Mouse (Mus musculus): ENCODE measurements around the gene Psg20. TPM values are rescaled to one million over a fixed set of nuclear protein-coding genes. Genes with fewer than 3 reads are reported as not detected.
"Not testable (repeated sequence)": the region's sequence is repeated elsewhere in the genome, so short reads cannot be mapped to it uniquely, and the experiment has no call there.

Psg20 gene
- total and polyA plus RNA-seq, 3 experiments = not detected

GRCm38 (mm10) chr7:18733111-18733510, 47.1 kb upstream of the Psg20 start:
- TF ChIP-seq ZKSCAN1 (IDR thresholded peaks at IDR 0.05; ENCODE audit: low read depth, low read length) (no peak), MYC (IDR thresholded peaks at IDR 0.05; ENCODE audit: low read depth, low read length) (no peak), ZMIZ1 (IDR thresholded peaks at IDR 0.05; ENCODE audit: low read depth, low read length) (no peak), HCFC1 (IDR thresholded peaks at IDR 0.05; ENCODE audit: low read depth, low read length) (no peak), MAX (IDR thresholded peaks at IDR 0.05; ENCODE audit: low read length) (no peak), RAD21 (IDR thresholded peaks at IDR 0.05; ENCODE audit: low read depth, low read length) (no peak), CTCF (IDR thresholded peaks at IDR 0.05 in 2 of 3, conservative IDR thresholded peaks at IDR 0.05 in 1 of 3; ENCODE audit: control insufficient read depth in 1 of 3, insufficient read depth in 1 of 3, low read depth in 2 of 3, low read length in 3 of 3, poor library complexity in 1 of 3, severe bottlenecking in 1 of 3) (no peak), NRF1 (IDR thresholded peaks at IDR 0.05; ENCODE audit: insufficient read depth, low read depth, low read length, poor library complexity, severe bottlenecking) (no peak), POLR2AphosphoS2 (IDR thresholded peaks at IDR 0.05; ENCODE audit: low read length) (no peak), MEF2A (IDR thresholded peaks at IDR 0.05; ENCODE audit: extremely low read depth, insufficient replicate concordance, low read depth, low read length, poor library complexity, severe bottlenecking) (no peak), CHD2 (IDR thresholded peaks at IDR 0.05; ENCODE audit: low read length) (no peak), TCF12 (IDR thresholded peaks at IDR 0.05; ENCODE audit: low read depth, low read length) (no peak), USF2 (IDR thresholded peaks at IDR 0.05; ENCODE audit: borderline replicate concordance in 1 of 2, insufficient read depth in 1 of 2, low read depth in 1 of 2, low read length in 2 of 2) (no peak), SIN3A (IDR thresholded peaks at IDR 0.05; ENCODE audit: low read length) (no peak), RCOR1 (IDR thresholded peaks at IDR 0.05; ENCODE audit: low read depth, low read length) (no peak)
- no peaks in the 10 kb centered on the region for H3K9me3 ChIP-seq (replicated peaks; ENCODE audit: insufficient read depth, low read length)
- H3K27ac ChIP-seq (ENCODE audit: control insufficient read depth, low read depth, low read length) = no peak overlapping the region
- H3K27me3 ChIP-seq (ENCODE audit: control insufficient read depth in 1 of 2, insufficient read depth in 2 of 2, low read length in 2 of 2) = no peaks in the 10 kb centered on the region
- H3K36me3 ChIP-seq (ENCODE audit: control insufficient read depth in 1 of 2, insufficient read depth in 2 of 2, low read length in 2 of 2) = no peaks in the 10 kb centered on the region
- no peaks in the 10 kb centered on the region for H3K4me1 ChIP-seq (ENCODE audit: control insufficient read depth in 1 of 2, insufficient read depth in 2 of 2, low read length in 2 of 2)
- no peaks in the 10 kb centered on the region for H3K79me2 ChIP-seq (ENCODE audit: control insufficient read depth, insufficient read depth, low read length, poor library complexity)
- H3K4me3 ChIP-seq (ENCODE audit: control insufficient read depth in 1 of 2, insufficient read depth in 1 of 2, low read depth in 2 of 2, low read length in 2 of 2) = no peak overlapping the region
- no peak overlapping the region for H3K9ac ChIP-seq (ENCODE audit: control insufficient read depth, low read depth, low read length, poor library complexity, severe bottlenecking)
- no peak for DNase-seq (ENCODE audit: low read depth, low spot score)

- TF ChIP-seq MXI1 (IDR thresholded peaks at IDR 0.05; ENCODE audit: low read depth, low read length) (no peak), TAL1 (IDR thresholded peaks at IDR 0.05; ENCODE audit: low read length) (no peak), POLR2A (IDR thresholded peaks at IDR 0.05; ENCODE audit: control insufficient read depth in 1 of 2, insufficient read depth in 1 of 2, low read depth in 1 of 2, low read length in 2 of 2, poor library complexity in 1 of 2) (no peak), CHD1 (IDR thresholded peaks at IDR 0.05; ENCODE audit: low read depth, low read length) (no peak), MYB (IDR thresholded peaks at IDR 0.05; ENCODE audit: low read depth, low read length) (no peak), MYC (IDR thresholded peaks at IDR 0.05; ENCODE audit: low read depth, low read length) (no peak), MAX (IDR thresholded peaks at IDR 0.05; ENCODE audit: low read length) (no peak), USF2 (IDR thresholded peaks at IDR 0.05; ENCODE audit: borderline replicate concordance in 1 of 2, insufficient read depth in 1 of 2, low read depth in 1 of 2, low read length in 2 of 2) (no peak), RCOR1 (IDR thresholded peaks at IDR 0.05; ENCODE audit: low read depth, low read length) (no peak), ZC3H11A (IDR thresholded peaks at IDR 0.05; ENCODE audit: low read depth, low read length) (no peak), SMC3 (IDR thresholded peaks at IDR 0.05; ENCODE audit: low read depth, low read length) (no peak), GABPA (IDR thresholded peaks at IDR 0.05; ENCODE audit: low read depth, low read length) (no peak), GATA1 (IDR thresholded peaks at IDR 0.05; ENCODE audit: low read depth, low read length) (no peak)
- Histone ChIP-seq H3K4me1 (ENCODE audit: control insufficient read depth in 1 of 2, insufficient read depth in 2 of 2, low read length in 2 of 2) (no peaks in the 10 kb centered on the region), H3K27me3 (ENCODE audit: control insufficient read depth in 1 of 2, insufficient read depth in 2 of 2, low read length in 2 of 2) (no peaks in the 10 kb centered on the region), H3K27ac (ENCODE audit: control insufficient read depth, low read depth, low read length) (no peak overlapping the region), H3K4me3 (ENCODE audit: control insufficient read depth in 1 of 2, insufficient read depth in 1 of 2, low read depth in 2 of 2, low read length in 2 of 2) (no peak overlapping the region), H3K36me3 (ENCODE audit: control insufficient read depth in 1 of 2, insufficient read depth in 2 of 2, low read length in 2 of 2) (no peaks in the 10 kb centered on the region), H3K79me2 (ENCODE audit: control insufficient read depth, insufficient read depth, low read length, poor library complexity) (no peaks in the 10 kb centered on the region), H3K9me3 (replicated peaks; ENCODE audit: insufficient read depth, low read length) (no peaks in the 10 kb centered on the region), H3K9ac (ENCODE audit: control insufficient read depth, low read depth, low read length, poor library complexity, severe bottlenecking) (no peak overlapping the region)
- no peak for DNase-seq (ENCODE audit: low read depth, low spot score)
These were observed 42.4 kb upstream of the Psg20 start for GRCm38 (mm10) chr7:18728391-18728790.

DNA sequence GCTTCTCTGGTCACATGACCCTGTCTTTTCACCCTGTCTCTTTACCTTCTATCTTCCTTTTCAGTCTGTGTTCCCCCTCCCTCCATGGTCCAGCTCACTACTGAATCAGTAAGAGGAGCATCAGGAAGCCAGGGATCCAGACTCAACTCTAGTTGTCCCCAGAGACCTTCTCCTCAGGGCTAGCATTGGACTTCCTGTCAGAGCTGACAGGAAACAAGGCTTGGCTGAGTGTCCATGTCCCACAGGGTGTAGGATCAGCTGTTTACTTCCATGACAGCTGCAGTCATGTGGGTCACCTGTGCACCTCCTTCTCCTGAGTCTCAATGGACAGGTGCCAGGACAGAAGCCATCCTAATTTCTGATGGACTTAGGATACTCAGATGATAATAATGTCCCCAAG, 39.9 kb upstream of the Psg20 start:
- DNase-seq (ENCODE audit: low read depth, low spot score); H3K9me3 ChIP-seq (replicated peaks; ENCODE audit: insufficient read depth, low read length); H3K79me2 ChIP-seq (ENCODE audit: control insufficient read depth, insufficient read depth, low read length, poor library complexity); H3K4me1 ChIP-seq (ENCODE audit: control insufficient read depth in 1 of 2, insufficient read depth in 2 of 2, low read length in 2 of 2); H3K9ac ChIP-seq (ENCODE audit: control insufficient read depth, low read depth, low read length, poor library complexity, severe bottlenecking); H3K27ac ChIP-seq (ENCODE audit: control insufficient read depth, low read depth, low read length); H3K27me3 ChIP-seq (ENCODE audit: control insufficient read depth in 1 of 2, insufficient read depth in 2 of 2, low read length in 2 of 2); H3K36me3 ChIP-seq (ENCODE audit: control insufficient read depth in 1 of 2, insufficient read depth in 2 of 2, low read length in 2 of 2); H3K4me3 ChIP-seq (ENCODE audit: control insufficient read depth in 1 of 2, insufficient read depth in 1 of 2, low read depth in 2 of 2, low read length in 2 of 2): not testable (repeated sequence)

Measured in MEL (cell line).